Mouse (Mus musculus): Measurements from ENCODE around the gene Dnajc7.
"Not testable (repeated sequence)": the region's sequence is repeated elsewhere in the genome, so short reads cannot be mapped to it uniquely, and the experiment has no call there.

Gene Dnajc7

GRCm38 (mm10) chr11:100619982-100620381 lies at the start of gene Dnajc7:
TSS of gene Dnajc7 (minus strand) at chr11:100620168.
- no peak for DNase-seq

- DNase-seq: no peak
Measured at GRCm38 (mm10) chr11:100659806-100660205, 39.8 kb upstream of the Dnajc7 start.

GRCm38 (mm10) chr11:100656458-100656857 lies 36.5 kb upstream of the Dnajc7 start:
- no peak for DNase-seq

- DNase-seq: not testable (repeated sequence)
Measured at GRCm38 (mm10) chr11:100655589-100655988, 35.6 kb upstream of the Dnajc7 start.

GRCm38 (mm10) chr11:100651748-100652147 lies 31.8 kb upstream of the Dnajc7 start:
- no peak for DNase-seq

- DNase-seq: no peak
Measured at GRCm38 (mm10) chr11:100651205-100651604, 31.2 kb upstream of the Dnajc7 start.

GRCm38 (mm10) chr11:100648405-100648804 lies 28.4 kb upstream of the Dnajc7 start:
- DNase-seq: no peak

GRCm38 (mm10) chr11:100646265-100646664 lies 26.3 kb upstream of the Dnajc7 start:
- DNase-seq: peak in 1 of 2 experiments; percentile 18

GRCm38 (mm10) chr11:100643612-100644575 lies 23.9 kb upstream of the Dnajc7 start:
- no peak for DNase-seq

- DNase-seq: no peak
Measured at GRCm38 (mm10) chr11:100640159-100640906, 20.4 kb upstream of the Dnajc7 start.

GRCm38 (mm10) chr11:100634530-100634929 lies 14.6 kb upstream of the Dnajc7 start:
- DNase-seq: no peak

GRCm38 (mm10) chr11:100628862-100629352 lies 8.9 kb upstream of the Dnajc7 start:
- no peak for DNase-seq

GRCm38 (mm10) chr11:100628056-100628455 lies 8.1 kb upstream of the Dnajc7 start:
- no peak for DNase-seq

- peak; percentile 73 to 78 for DNase-seq
Measured at GRCm38 (mm10) chr11:100626701-100627195, 6.8 kb upstream of the Dnajc7 start.

- no peak for DNase-seq
Measured at GRCm38 (mm10) chr11:100625754-100626700, 6.1 kb upstream of the Dnajc7 start.

- DNase-seq: peak; percentile 68
Measured at GRCm38 (mm10) chr11:100623867-100624266, 3.9 kb upstream of the Dnajc7 start.

- peak; percentile 95 to 97 for DNase-seq
Measured at GRCm38 (mm10) chr11:100622714-100623113, 2.7 kb upstream of the Dnajc7 start.

- peak; percentile 93 to 95 for DNase-seq
Measured at GRCm38 (mm10) chr11:100619485-100619975, 438 bp downstream of the Dnajc7 start.

- peak; percentile 63 to 73 for DNase-seq
Measured at GRCm38 (mm10) chr11:100618761-100619484, 1.0 kb downstream of the Dnajc7 start, which contains the start of gene Nkiras2. TSS of gene Nkiras2 (plus strand) at chr11:100619244.

- DNase-seq: no peak
Measured at GRCm38 (mm10) chr11:100617480-100617879, 2.5 kb downstream of the Dnajc7 start.

- DNase-seq: not testable (repeated sequence)
Measured at GRCm38 (mm10) chr11:100616836-100617235, 3.1 kb downstream of the Dnajc7 start.

Data from lung, adult 18-20 months (tissue).